Mouse (Mus musculus) liver, postnatal 0 days (tissue): ENCODE results near the gene Mybbp1a.
"Not testable (repeated sequence)": the region's sequence is repeated elsewhere in the genome, so short reads cannot be mapped to it uniquely, and the experiment has no call there.

Experiments used
- CTCF ChIP-seq: sonication (generic); IDR thresholded peaks from 2 replicates; pipeline ENCODE4 v1.5.1; 2016; ENCODE audit warnings: antibody characterized with exemption, low read depth
- EP300 ChIP-seq: IDR thresholded peaks from 2 replicates; pipeline ENCODE4 v1.6.1; 2016; ENCODE audit warnings: antibody characterized with exemption, low read depth, mild to moderate bottlenecking

GRCm38 (mm10) chr11:72430311-72431068 is 10.7 kb upstream of the Mybbp1a start:
- TF ChIP-seq CTCF, EP300: not testable (repeated sequence)
